Mouse (Mus musculus) MEL (cell line): Measurements from ENCODE around the gene Ripor3.

Experiments used
- EP300 ChIP-seq, 2 experiments: IDR thresholded peaks; 2 replicates each; pipeline ENCODE4 v1.6.1; 2011; ENCODE audit warnings: improper control_type of control experiment in 2 of 2, low read length in 2 of 2, low read depth in 1 of 2, mild to moderate bottlenecking in 1 of 2
- NELFE ChIP-seq: IDR thresholded peaks from 2 replicates; pipeline ENCODE4 v1.6.1; 2011; ENCODE audit warnings: low read depth, low read length, improper control_type of control experiment
- USF1 ChIP-seq: IDR thresholded peaks from 2 replicates; pipeline ENCODE4 v1.6.1; 2014; ENCODE audit warnings: low read depth, mild to moderate bottlenecking, inconsistent platforms, low read length, improper control_type of control experiment, moderate library complexity

GRCm38 (mm10) chr2:168055910-168056665 lies 45.7 kb upstream of the Ripor3 start:
- TF ChIP-seq EP300 (IDR thresholded peaks at IDR 0.05; ENCODE audit: low read depth in 1 of 2, low read length in 2 of 2), result no peak
- TF ChIP-seq NELFE, result no peak
- TF ChIP-seq USF1, result no peak
